Mouse (Mus musculus) urinary bladder, adult 2 months (tissue): ENCODE results near the gene Nbeal2. TPM values are rescaled to one million over a fixed set of nuclear protein-coding genes. Genes with fewer than 3 reads are reported as not detected.

Experiments
- DNase-seq: peaks from one replicate; pipeline ENCODE4 v3.0.0; 2022; ENCODE audit warnings: low spot score
- polyA plus RNA-seq: library from polyadenylated mRNA; depleted of rRNA; stranded (reverse); fragments of >200 nt; gene quantifications from 2 replicates; pipeline ENCODE4 v1.2.3, GENCODE M21; 2012

Gene Nbeal2
- polyA plus RNA-seq, 1 experiment: 42.8 TPM

- DNase-seq: no peak
Observed at GRCm38 (mm10) chr9:110645219-110645618, 8.7 kb downstream of the Nbeal2 start.

GRCm38 (mm10) chr9:110644295-110644694 lies 9.7 kb downstream of the Nbeal2 start:
- no peak for DNase-seq

- no peak for DNase-seq
Observed at GRCm38 (mm10) chr9:110643787-110644186, 10.2 kb downstream of the Nbeal2 start.

GRCm38 (mm10) chr9:110642812-110643524 lies 11.0 kb downstream of the Nbeal2 start:
- DNase-seq: no peak

- DNase-seq: no peak
Observed at GRCm38 (mm10) chr9:110641006-110641405, 13.0 kb downstream of the Nbeal2 start.

- no peak for DNase-seq
Observed at GRCm38 (mm10) chr9:110638611-110639021, 15.3 kb downstream of the Nbeal2 start.

- peak; percentile 88 for DNase-seq
Observed at GRCm38 (mm10) chr9:110635225-110635624, 18.7 kb downstream of the Nbeal2 start.

GRCm38 (mm10) chr9:110633882-110634281 lies 20.1 kb downstream of the Nbeal2 start:
- no peak for DNase-seq

- no peak for DNase-seq
Observed at GRCm38 (mm10) chr9:110632671-110633070, 21.3 kb downstream of the Nbeal2 start.

GRCm38 (mm10) chr9:110631651-110632275 lies 22.2 kb downstream of the Nbeal2 start:
- DNase-seq: no peak

GRCm38 (mm10) chr9:110631191-110631590 lies 22.8 kb downstream of the Nbeal2 start:
- DNase-seq: no peak

- no peak for DNase-seq
Observed at GRCm38 (mm10) chr9:110630171-110630570, 23.8 kb downstream of the Nbeal2 start.

GRCm38 (mm10) chr9:110625350-110625908 lies 28.5 kb downstream of the Nbeal2 start:
- no peak for DNase-seq

- peak; percentile 63 for DNase-seq
Observed at GRCm38 (mm10) chr9:110624361-110625166, 29.4 kb downstream of the Nbeal2 start, which contains the start of gene Nradd. Nradd (minus strand) TSS chr9:110624452.

- peak; percentile 17 for DNase-seq
Observed at GRCm38 (mm10) chr9:110623416-110624195, 30.4 kb downstream of the Nbeal2 start.

GRCm38 (mm10) chr9:110622621-110623219 lies 31.2 kb downstream of the Nbeal2 start:
- DNase-seq: no peak

GRCm38 (mm10) chr9:110620685-110621084 lies 33.3 kb downstream of the Nbeal2 start:
- DNase-seq: no peak

GRCm38 (mm10) chr9:110620180-110620579 lies 33.8 kb downstream of the Nbeal2 start:
- DNase-seq: no peak

- no peak for DNase-seq
Observed at GRCm38 (mm10) chr9:110617081-110617480, 36.9 kb downstream of the Nbeal2 start.

- no peak for DNase-seq
Observed at GRCm38 (mm10) chr9:110611471-110611870, 42.5 kb downstream of the Nbeal2 start.

- no peak for DNase-seq
Observed at GRCm38 (mm10) chr9:110583521-110583920, 70.4 kb downstream of the Nbeal2 start.
